ENCODE assay signal across 8 mouse cellular contexts in the genomic region with DNA sequence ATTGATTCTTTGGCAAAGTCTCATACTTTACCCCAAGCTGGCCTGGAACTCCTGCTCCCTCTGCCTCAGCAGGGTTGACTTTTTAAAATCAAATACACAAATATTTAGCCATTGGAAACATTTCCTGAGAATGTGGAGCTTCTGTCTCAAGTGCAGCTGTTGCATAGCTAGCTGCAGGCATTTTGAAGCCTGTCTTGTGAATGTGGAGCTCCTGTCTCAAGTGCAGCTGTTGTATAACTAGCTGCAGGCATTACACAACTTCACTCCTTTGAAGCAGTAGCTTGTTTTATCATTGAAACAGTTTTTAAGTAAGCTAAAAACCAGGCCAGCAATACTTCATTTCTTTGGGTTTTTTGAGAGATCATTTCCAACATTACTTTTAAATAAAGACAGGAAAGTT. TPM values are rescaled to one million over a fixed set of nuclear protein-coding genes. Genes with fewer than 3 reads are reported as not detected.
A peak's percentile ranks its signal among the peaks of the same experiment; 100 is the strongest.
DNase-seq lines count a peak whose midpoint lies in the region.

No protein-coding gene starts in this region.

- H3K36me3 ChIP-seq in embryonic facial prominence, embryonic 10.5 days (replicated peaks), result no peaks in the 10 kb centered on the region

- no peaks in the 10 kb centered on the region for H3K27me3 ChIP-seq in embryonic facial prominence, embryonic 10.5 days (replicated peaks; ENCODE audit: low read depth, poor library complexity, severe bottlenecking)

- H3K27ac ChIP-seq in embryonic facial prominence, embryonic 10.5 days (replicated peaks), result no peak overlapping the region

- peak; percentile 28 for DNase-seq in kidney, adult 11 months
- DNase-seq in kidney, adult 18-20 months, result no peak
- no peak for DNase-seq in embryonic facial prominence, embryonic 10.5 days (ENCODE audit: low spot score)
- DNase-seq in kidney, adult 9 months, result peak; percentile 73
- peak; percentile 51 for DNase-seq in lung, postnatal 14 days
- DNase-seq in thymus, postnatal 25 days, result peak; percentile 60
- no peak for DNase-seq in urinary bladder, postnatal 10 days (ENCODE audit: low spot score)
- DNase-seq in frontal cortex, postnatal 10 days (ENCODE audit: low spot score in 2 of 2), result no peak

- no peaks in the 10 kb centered on the region for H3K9me3 ChIP-seq in embryonic facial prominence, embryonic 10.5 days

- 0 out of 2 replicates have a peak overlapping the region, but pooled peaks have one; percentile 16 for H3K4me3 ChIP-seq in embryonic facial prominence, embryonic 10.5 days

- 0 out of 2 replicates have a peak, but pooled peaks cover 7% of the 10 kb centered on the region for H3K4me1 ChIP-seq in embryonic facial prominence, embryonic 10.5 days

RNA-seq across cellular contexts. Expression of gene Clec2d, which starts 1.3 kb away (rescaled TPM):
- polyA plus RNA-seq in embryonic facial prominence, embryonic 10.5 days (2016; fragmentation: Nextera tagmentation; extraction: Ambion mirVana), result not detected in 2 replicates

Comparison
In these comparisons a context has a peak if more than half of its experiments do, and no peak if none do; other contexts are left out.
1. DNase-seq: peak in kidney, adult 11 months (single experiment), kidney, adult 9 months (single experiment), lung, postnatal 14 days (single experiment) and thymus, postnatal 25 days (single experiment); none in kidney, adult 18-20 months (single experiment), embryonic facial prominence, embryonic 10.5 days (single experiment), urinary bladder, postnatal 10 days (single experiment) and frontal cortex, postnatal 10 days (0 of 2).